In the genomic region with DNA sequence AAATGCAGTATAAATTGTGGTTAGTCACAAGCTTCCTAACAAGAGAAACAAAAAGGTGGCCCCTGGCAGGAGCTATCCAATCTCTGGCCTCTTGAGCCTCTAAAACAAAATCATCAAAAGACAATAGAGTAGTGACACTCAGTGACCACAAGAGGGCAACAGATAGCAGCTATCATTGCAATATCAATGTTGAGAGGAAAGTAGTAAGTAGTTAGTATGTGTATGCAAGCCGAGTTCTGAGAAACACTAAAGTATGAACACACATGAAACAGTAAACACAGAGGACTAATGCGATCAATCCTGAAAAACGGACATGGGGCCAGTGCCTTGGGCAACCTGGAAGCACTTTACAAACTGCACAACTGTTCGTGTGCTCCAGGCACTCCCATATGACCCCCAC, we compare ENCODE assay signal across 8 mouse cellular contexts. TPM values are rescaled to one million over a fixed set of nuclear protein-coding genes. Genes with fewer than 3 reads are reported as not detected.
DNase-seq lines count a peak whose midpoint lies in the region; ATAC-seq and TF ChIP-seq lines count a peak whose summit lies in the region.
"Had no signal": no experiment of that assay in that cellular context is flagged by ENCODE, and none has a peak within 500 bp of the region (broad histone marks: within the 10 kb centered on the region; RNA-seq: fewer than 3 reads in every experiment).

No protein-coding gene starts in this region.

- no peaks in the 10 kb centered on the region for H3K9me3 ChIP-seq in G1E (replicated peaks)
- H3K9me3 ChIP-seq: neural tube, embryonic 12.5 days had no signal

- peaks cover 69% of the 10 kb centered on the region for H3K36me3 ChIP-seq in G1E (replicated peaks)

- peaks cover 47% of the 10 kb centered on the region for H3K4me1 ChIP-seq in G1E (ENCODE audit: insufficient read depth, low read depth, low read length)
- H3K4me1 ChIP-seq: neural tube, embryonic 12.5 days had no signal

- peak; percentile 69 for TF ChIP-seq CTCF in G1E (IDR thresholded peaks at IDR 0.05; ENCODE audit: low read depth, low read length)

- no peak overlapping the region for H3K4me3 ChIP-seq in G1E (ENCODE audit: low read depth, low read length)
- H3K4me3 ChIP-seq: neural tube, embryonic 12.5 days had no signal

- ATAC-seq in G1E (ENCODE audit: extremely low read depth, insufficient number of reproducible peaks, low FRiP score, poor library complexity, severe bottlenecking): peak; percentile 51; the same call in 1 of the 2 replicates
- ATAC-seq in neutrophil, adult 5-6 weeks (ENCODE audit: extremely low read depth, insufficient number of reproducible peaks, low FRiP score, poor library complexity, severe bottlenecking): peak; percentile 85

- DNase-seq in layer of hippocampus, adult 11-12 months (ENCODE audit: low spot score): peak; percentile 36
- DNase-seq in layer of hippocampus, postnatal 36 days: no peak
- DNase-seq in G1E (ENCODE audit: low spot score): peak; percentile 38
- DNase-seq in brain, adult 2 months (ENCODE audit: low read depth, low spot score): peak; percentile 72
- peak; percentile 79 for DNase-seq in induced T-regulatory cell, adult 2 months (ENCODE audit: low read depth)
- DNase-seq in urinary bladder, postnatal 25 days (ENCODE audit: low spot score): no peak

- no peaks in the 10 kb centered on the region for H3K27me3 ChIP-seq in G1E (ENCODE audit: insufficient read depth, low read length)
- H3K27me3 ChIP-seq: neural tube, embryonic 12.5 days had no signal

RNA-seq across cellular contexts. Expression of gene Ralbp1, which starts 20.9 kb away (rescaled TPM):
- total RNA-seq in layer of hippocampus, postnatal 36 days (2021): 10 to 100 TPM; 55.1 to 59.2 TPM
- total RNA-seq in G1E (2014; fragmentation: Nextera tagmentation): 29.6 and 32.5 TPM in 2 replicates
- total RNA-seq in G1E (2017): 63.1 and 69.1 TPM in 2 replicates
- polyA plus RNA-seq in G1E (2012): 54.8 and 58.4 TPM in 2 replicates
- 88.3 and 108 TPM in 2 replicates for total RNA-seq in neutrophil, adult 5-6 weeks (2017)

Comparison
In these comparisons a context has a peak if more than half of its experiments do, and no peak if none do; other contexts are left out.
1. DNase-seq: peak in layer of hippocampus, adult 11-12 months (single experiment), G1E (single experiment), brain, adult 2 months (single experiment) and induced T-regulatory cell, adult 2 months (single experiment); none in layer of hippocampus, postnatal 36 days (0 of 2) and urinary bladder, postnatal 25 days (single experiment).